Mouse (Mus musculus): Measurements from ENCODE around the gene Rad51b.

Rad51b gene

GRCm38 (mm10) chr12:79331722-79332121, 34.6 kb downstream of the Rad51b start:
- no peak for DNase-seq

GRCm38 (mm10) chr12:79338791-79339190, 41.7 kb downstream of the Rad51b start:
- DNase-seq, result no peak

GRCm38 (mm10) chr12:79340513-79340912, 43.4 kb downstream of the Rad51b start:
- peak; percentile 25 to 30 for DNase-seq

- DNase-seq, result no peak
Measured at GRCm38 (mm10) chr12:79341291-79341845, 44.3 kb downstream of the Rad51b start.

GRCm38 (mm10) chr12:79346198-79346733, 49.2 kb downstream of the Rad51b start:
- no peak for DNase-seq

- DNase-seq, result peak in 1 of 2 experiments; percentile 73
Measured at GRCm38 (mm10) chr12:79347643-79348042, 50.6 kb downstream of the Rad51b start.

- no peak for DNase-seq
Measured at GRCm38 (mm10) chr12:79351461-79351860, 54.4 kb downstream of the Rad51b start.

- DNase-seq, result no peak
Measured at GRCm38 (mm10) chr12:79352086-79352741, 55.1 kb downstream of the Rad51b start.

- DNase-seq, result no peak
Measured at GRCm38 (mm10) chr12:79352742-79353114, 55.6 kb downstream of the Rad51b start.

GRCm38 (mm10) chr12:79353356-79353755, 56.3 kb downstream of the Rad51b start:
- no peak for DNase-seq

- DNase-seq, result no peak
Measured at GRCm38 (mm10) chr12:79354621-79355020, 57.5 kb downstream of the Rad51b start.

GRCm38 (mm10) chr12:79356138-79356537, 59.1 kb downstream of the Rad51b start:
- DNase-seq, result no peak

GRCm38 (mm10) chr12:79357631-79358030, 60.5 kb downstream of the Rad51b start:
- DNase-seq, result no peak

GRCm38 (mm10) chr12:79358613-79359218, 61.6 kb downstream of the Rad51b start:
- peak in 1 of 2 experiments; percentile 75 for DNase-seq

- no peak for DNase-seq
Measured at GRCm38 (mm10) chr12:79359404-79359803, 62.3 kb downstream of the Rad51b start.

GRCm38 (mm10) chr12:79362219-79362618, 65.1 kb downstream of the Rad51b start:
- peak; percentile 34 to 47 for DNase-seq

- no peak for DNase-seq
Measured at GRCm38 (mm10) chr12:79364284-79364683, 67.2 kb downstream of the Rad51b start.

- no peak for DNase-seq
Measured at GRCm38 (mm10) chr12:79368818-79369217, 71.7 kb downstream of the Rad51b start.

- DNase-seq, result no peak
Measured at GRCm38 (mm10) chr12:79369512-79370165, 72.6 kb downstream of the Rad51b start.

- DNase-seq, result no peak
Measured at GRCm38 (mm10) chr12:79372697-79373096, 75.6 kb downstream of the Rad51b start.

GRCm38 (mm10) chr12:79377378-79377777, 80.3 kb downstream of the Rad51b start:
- DNase-seq, result no peak

- no peak for DNase-seq
Measured at GRCm38 (mm10) chr12:79377861-79378260, 80.8 kb downstream of the Rad51b start.

GRCm38 (mm10) chr12:79380190-79380589, 83.1 kb downstream of the Rad51b start:
- DNase-seq, result no peak

GRCm38 (mm10) chr12:79381489-79381888, 84.4 kb downstream of the Rad51b start:
- DNase-seq, result no peak

Data from lung, postnatal 4 days (tissue).